Mouse (Mus musculus): ENCODE data around the gene Tmem238. TPM values are rescaled to one million over a fixed set of nuclear protein-coding genes. Genes with fewer than 3 reads are reported as not detected.
"Not testable (repeated sequence)": the region's sequence is repeated elsewhere in the genome, so short reads cannot be mapped to it uniquely, and the experiment has no call there.

Tmem238 gene
- total and polyA plus RNA-seq, 3 experiments = 23.8 to 31.3 TPM; not detected in 1

DNA sequence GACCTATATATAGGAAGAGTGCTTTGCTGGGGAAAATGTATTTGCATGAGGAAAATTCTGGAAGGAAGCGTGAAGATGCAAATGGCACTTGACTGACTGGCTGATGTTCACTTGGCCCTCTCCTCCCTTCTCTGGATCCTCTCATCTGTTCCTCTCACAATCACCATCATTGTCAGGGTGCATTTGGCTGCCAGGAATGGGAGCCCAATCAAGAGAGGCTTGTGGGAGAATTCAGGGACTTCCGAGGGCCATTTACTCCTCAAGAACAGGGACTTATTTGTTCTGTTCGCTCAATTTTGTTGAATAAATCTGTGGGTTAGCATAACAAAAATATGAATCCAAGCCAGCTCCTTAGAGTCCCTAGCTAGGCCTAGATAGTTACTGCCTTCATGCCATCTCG lies 32.2 kb upstream of the Tmem238 start:
- no peak overlapping the region for H3K9ac ChIP-seq (ENCODE audit: control insufficient read depth, low read depth, low read length, poor library complexity, severe bottlenecking)
- no peaks in the 10 kb centered on the region for H3K4me1 ChIP-seq (ENCODE audit: control insufficient read depth in 1 of 2, insufficient read depth in 2 of 2, low read length in 2 of 2)
- no peak overlapping the region for H3K4me3 ChIP-seq (ENCODE audit: control insufficient read depth in 1 of 2, insufficient read depth in 1 of 2, low read depth in 2 of 2, low read length in 2 of 2)

DNA sequence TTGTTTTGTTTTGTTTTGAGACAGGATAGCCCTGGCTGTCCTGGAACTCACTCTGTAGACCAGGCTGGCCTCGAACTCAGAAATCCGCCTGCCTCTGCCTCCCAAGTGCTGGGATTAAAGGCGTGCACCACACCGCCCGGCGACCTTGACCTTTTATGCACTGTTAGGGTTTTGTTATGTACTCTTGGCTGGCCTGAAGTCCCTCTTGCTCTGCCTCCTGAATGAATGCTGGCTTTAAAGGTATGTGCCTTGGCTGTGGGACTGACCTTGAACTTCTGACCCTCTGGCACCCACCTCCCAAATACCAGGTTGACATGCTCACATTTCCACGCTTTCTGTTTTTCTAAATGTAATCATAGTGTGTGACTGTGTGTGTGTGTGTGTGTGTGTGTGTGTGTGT lies 31.5 kb upstream of the Tmem238 start:
- not testable (repeated sequence) for H3K79me2 ChIP-seq (ENCODE audit: control insufficient read depth, insufficient read depth, low read length, poor library complexity); H3K4me1 ChIP-seq (ENCODE audit: control insufficient read depth in 1 of 2, insufficient read depth in 2 of 2, low read length in 2 of 2); DNase-seq (ENCODE audit: low read depth, low spot score); H3K36me3 ChIP-seq (ENCODE audit: control insufficient read depth in 1 of 2, insufficient read depth in 2 of 2, low read length in 2 of 2); H3K4me3 ChIP-seq (ENCODE audit: control insufficient read depth in 1 of 2, insufficient read depth in 1 of 2, low read depth in 2 of 2, low read length in 2 of 2); H3K9ac ChIP-seq (ENCODE audit: control insufficient read depth, low read depth, low read length, poor library complexity, severe bottlenecking); H3K27ac ChIP-seq (ENCODE audit: control insufficient read depth, low read depth, low read length); H3K9me3 ChIP-seq (replicated peaks; ENCODE audit: insufficient read depth, low read length)
- peaks cover 4 to 13% of the 10 kb centered on the region in 2 experiments; a peak in 3 of 4 replicates for H3K27me3 ChIP-seq (ENCODE audit: control insufficient read depth in 1 of 2, insufficient read depth in 2 of 2, low read length in 2 of 2)

More for the DNA sequence above, 32.2 kb upstream of the Tmem238 start:
- H3K9me3 ChIP-seq (replicated peaks; ENCODE audit: insufficient read depth, low read length) = no peaks in the 10 kb centered on the region
- no peak overlapping the region for H3K27ac ChIP-seq (ENCODE audit: control insufficient read depth, low read depth, low read length)
- no peak for DNase-seq (ENCODE audit: low read depth, low spot score)
- no peaks in the 10 kb centered on the region for H3K36me3 ChIP-seq (ENCODE audit: control insufficient read depth in 1 of 2, insufficient read depth in 2 of 2, low read length in 2 of 2)
- H3K27me3 ChIP-seq (ENCODE audit: control insufficient read depth in 1 of 2, insufficient read depth in 2 of 2, low read length in 2 of 2) = peaks cover 4 to 13% of the 10 kb centered on the region in 2 experiments; a peak in 3 of 4 replicates
- no peaks in the 10 kb centered on the region for H3K79me2 ChIP-seq (ENCODE audit: control insufficient read depth, insufficient read depth, low read length, poor library complexity)
- TF ChIP-seq POLR2AphosphoS2 (IDR thresholded peaks at IDR 0.05; ENCODE audit: low read length) = no peak

DNA sequence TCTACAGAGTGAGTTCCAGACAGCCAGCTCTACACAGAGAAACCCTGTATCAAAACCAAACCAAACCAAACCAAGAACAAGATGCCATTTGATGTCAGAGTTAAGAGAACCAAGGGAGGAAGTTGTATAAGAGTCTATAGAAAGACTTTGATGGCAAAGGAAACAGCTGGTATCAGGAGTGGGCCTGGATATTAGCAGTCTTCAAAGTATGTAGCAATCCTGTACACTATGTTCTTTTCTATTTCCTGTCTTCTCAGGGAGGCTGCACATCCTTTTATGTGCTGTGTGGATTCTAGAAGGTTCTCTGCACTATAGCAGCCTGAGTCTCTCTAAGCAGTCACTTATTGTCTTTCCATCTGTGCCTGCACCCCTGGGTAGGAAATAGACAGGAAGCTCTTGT lies 27.1 kb upstream of the Tmem238 start:
- no peak overlapping the region for H3K9ac ChIP-seq (ENCODE audit: control insufficient read depth, low read depth, low read length, poor library complexity, severe bottlenecking)
- peaks cover 0 to 2% of the 10 kb centered on the region in 2 experiments; a peak in 1 of 4 replicates for H3K4me1 ChIP-seq (ENCODE audit: control insufficient read depth in 1 of 2, insufficient read depth in 2 of 2, low read length in 2 of 2)
- TF ChIP-seq CTCF (IDR thresholded peaks at IDR 0.05 in 2 of 3, conservative IDR thresholded peaks at IDR 0.05 in 1 of 3; ENCODE audit: control insufficient read depth in 1 of 3, insufficient read depth in 1 of 3, low read depth in 2 of 3, low read length in 3 of 3, poor library complexity in 1 of 3, severe bottlenecking in 1 of 3) = no peak
- TF ChIP-seq USF1 (IDR thresholded peaks at IDR 0.05; ENCODE audit: low read depth, low read length) = no peak
- no peak for TF ChIP-seq MXI1 (IDR thresholded peaks at IDR 0.05; ENCODE audit: low read depth, low read length)
- TF ChIP-seq MAX (IDR thresholded peaks at IDR 0.05; ENCODE audit: low read length) = no peak
- TF ChIP-seq POLR2AphosphoS2 (IDR thresholded peaks at IDR 0.05; ENCODE audit: low read length) = no peak
- TF ChIP-seq TBP (IDR thresholded peaks at IDR 0.05; ENCODE audit: low read depth, low read length) = no peak
- TF ChIP-seq KAT2A (conservative IDR thresholded peaks at IDR 0.05; ENCODE audit: low read depth, low read length) = no peak
- TF ChIP-seq E2F4 (IDR thresholded peaks at IDR 0.05; ENCODE audit: borderline replicate concordance, low read depth, low read length) = no peak
- TF ChIP-seq NELFE (IDR thresholded peaks at IDR 0.05; ENCODE audit: low read depth, low read length) = no peak
- TF ChIP-seq ELF1 (IDR thresholded peaks at IDR 0.05; ENCODE audit: low read depth, low read length) = no peak
- no peaks in the 10 kb centered on the region; a peak in 1 of 4 replicates for H3K36me3 ChIP-seq (ENCODE audit: control insufficient read depth in 1 of 2, insufficient read depth in 2 of 2, low read length in 2 of 2)
- H3K27ac ChIP-seq (ENCODE audit: control insufficient read depth, low read depth, low read length) = no peak overlapping the region
- H3K9me3 ChIP-seq (replicated peaks; ENCODE audit: insufficient read depth, low read length) = no peaks in the 10 kb centered on the region
- H3K27me3 ChIP-seq (ENCODE audit: control insufficient read depth in 1 of 2, insufficient read depth in 2 of 2, low read length in 2 of 2) = peaks cover under 1 to 7% of the 10 kb centered on the region in 2 experiments; a peak in 3 of 4 replicates
- peaks cover 8% of the 10 kb centered on the region for H3K79me2 ChIP-seq (ENCODE audit: control insufficient read depth, insufficient read depth, low read length, poor library complexity)
- no peak for DNase-seq (ENCODE audit: low read depth, low spot score)
- no peak overlapping the region for H3K4me3 ChIP-seq (ENCODE audit: control insufficient read depth in 1 of 2, insufficient read depth in 1 of 2, low read depth in 2 of 2, low read length in 2 of 2)
